Mouse (Mus musculus) heart, postnatal 0 days (tissue): ENCODE results near the gene Pip4k2a. TPM values are rescaled to one million over a fixed set of nuclear protein-coding genes. Genes with fewer than 3 reads are reported as not detected.

ENCODE experiments used
- ATAC-seq: fragments of 200-750 bp; cut with Nextera tagmentation; 2 replicates; pipeline ENCODE4 v1.8.0; 2017; ENCODE audit warnings: low read depth, moderate number of reproducible peaks, moderate library complexity; ENCODE audit not compliant: insufficient read depth
- DNase-seq: peaks from one replicate; pipeline ENCODE4 v3.0.0-alpha.2; 2016; ENCODE audit warnings: low spot score
- H3K27ac ChIP-seq: fragments of 300-500 bp; sonication (generic); 2 replicates; pipeline ENCODE4 v1.5.1; 2014; ENCODE audit warnings: low read depth, mild to moderate bottlenecking
- H3K27me3 ChIP-seq: fragments of 300-500 bp; sonication (generic); 2 replicates; pipeline ENCODE4 v1.6.1; 2014; ENCODE audit warnings: low read length, mixed read lengths; ENCODE audit not compliant: control insufficient read depth, insufficient read depth
- H3K36me3 ChIP-seq: fragments of 300-500 bp; sonication (generic); replicated peaks from 2 replicates; pipeline ENCODE4 v1.6.1; 2014; ENCODE audit warnings: low read length, mixed read lengths; ENCODE audit not compliant: control insufficient read depth, insufficient read depth
- H3K4me1 ChIP-seq: fragments of 300-500 bp; sonication (generic); 2 replicates; pipeline ENCODE4 v1.6.1; 2014; ENCODE audit warnings: antibody characterized with exemption; ENCODE audit not compliant: control insufficient read depth, insufficient read depth
- H3K4me2 ChIP-seq: fragments of 300-500 bp; sonication (generic); 2 replicates; pipeline ENCODE4 v1.6.1; 2014; ENCODE audit warnings: low read depth, mild to moderate bottlenecking, low read length, moderate library complexity
- H3K4me3 ChIP-seq: fragments of 300-500 bp; sonication (generic); 2 replicates; pipeline ENCODE4 v1.5.1; 2014; ENCODE audit warnings: low read depth, low read length
- H3K9ac ChIP-seq: fragments of 300-500 bp; sonication (generic); replicated peaks from 2 replicates; pipeline ENCODE4 v1.6.1; 2014; ENCODE audit warnings: low read depth, low read length, mixed read lengths
- H3K9me3 ChIP-seq: fragments of 300-500 bp; sonication (generic); replicated peaks from 2 replicates; pipeline ENCODE4 v1.6.1; 2016; ENCODE audit warnings: low read length; ENCODE audit not compliant: control insufficient read depth
- CTCF ChIP-seq: IDR thresholded peaks from 2 replicates; pipeline ENCODE4 v1.5.1; 2016; ENCODE audit warnings: antibody characterized with exemption, control low read depth, low read depth
- EP300 ChIP-seq: IDR thresholded peaks from 2 replicates; pipeline ENCODE4 v1.6.1; 2016; ENCODE audit warnings: antibody characterized with exemption, low read depth
- WGBS: fragments of 180-500 bp; shearing (Covaris S2); extraction: QIAGEN DNeasy Blood & Tissue Kit; methylation state at CpG from one replicate; pipeline ENCODE4 v1.1.7; 2014; 5-methylcytosine and 5-hydroxymethylcytosine counted together
- polyA plus RNA-seq: library from polyadenylated mRNA; unstranded; fragments of >200 nt; fragmentation: Nextera tagmentation; extraction: Ambion mirVana; gene quantifications from 2 replicates; pipeline ENCODE4 v1.2.1, GENCODE M21; 2015
- total RNA-seq: library from RNA; depleted of rRNA; stranded (reverse); fragments of >200 nt; gene quantifications from 2 replicates; pipeline ENCODE4 v1.2.3, GENCODE M21; 2014; ENCODE audit warnings: low replicate concordance

Pip4k2a gene
- total and polyA plus RNA-seq, 2 experiments from 2014 or later = 1.3 to 2.7 TPM

- 77% methylated on average over 6 of the region's 6 CpGs for WGBS
- Histone ChIP-seq H3K4me1 (no peaks in the 10 kb centered on the region), H3K4me3 (no peak overlapping the region), H3K9me3 (no peaks in the 10 kb centered on the region), H3K4me2 (no peak overlapping the region), H3K36me3 (no peaks in the 10 kb centered on the region), H3K27ac (no peak overlapping the region), H3K9ac (no peak overlapping the region), H3K27me3 (no peaks in the 10 kb centered on the region)
- DNase-seq (no peak), ATAC-seq (no peak)
- TF ChIP-seq CTCF (no peak), EP300 (no peak)
These were observed 182.5 kb downstream of the Pip4k2a start for GRCm38 (mm10) chr2:18815336-18815965.

GRCm38 (mm10) chr2:18814447-18814804, 183.5 kb downstream of the Pip4k2a start:
- no peak overlapping the region for H3K27ac ChIP-seq
- no peak for ATAC-seq
- no peaks in the 10 kb centered on the region for H3K27me3 ChIP-seq
- no peaks in the 10 kb centered on the region for H3K36me3 ChIP-seq
- H3K9me3 ChIP-seq = no peaks in the 10 kb centered on the region
- WGBS = 38% methylated on average over 5 of the region's 5 CpGs
- DNase-seq = no peak
- no peak overlapping the region for H3K9ac ChIP-seq
- H3K4me1 ChIP-seq = no peaks in the 10 kb centered on the region
- H3K4me2 ChIP-seq = no peak overlapping the region
- TF ChIP-seq EP300 = no peak
- TF ChIP-seq CTCF = no peak
- no peak overlapping the region for H3K4me3 ChIP-seq

- 46% methylated on average over 11 of the region's 11 CpGs for WGBS
- no peak for DNase-seq
- no peaks in the 10 kb centered on the region for H3K4me1 ChIP-seq
These were observed 184.1 kb downstream of the Pip4k2a start for GRCm38 (mm10) chr2:18813683-18814446.

GRCm38 (mm10) chr2:18807961-18808360, 190.0 kb downstream of the Pip4k2a start:
- TF ChIP-seq EP300 = no peak
- no peak for TF ChIP-seq CTCF
- 85% methylated on average over 2 of the region's 2 CpGs for WGBS
- H3K4me3 ChIP-seq = no peak overlapping the region

More at GRCm38 (mm10) chr2:18813683-18814446, 184.1 kb downstream of the Pip4k2a start:
- Histone ChIP-seq H3K4me3 (no peak overlapping the region), H3K36me3 (no peaks in the 10 kb centered on the region), H3K27ac (no peak overlapping the region), H3K27me3 (no peaks in the 10 kb centered on the region), H3K9me3 (no peaks in the 10 kb centered on the region), H3K9ac (no peak overlapping the region), H3K4me2 (no peak overlapping the region)
- ATAC-seq = no peak
- TF ChIP-seq CTCF (no peak), EP300 (no peak)

GRCm38 (mm10) chr2:18801281-18801862, 196.6 kb downstream of the Pip4k2a start:
- ATAC-seq (no peak), DNase-seq (no peak)
- H3K4me1 ChIP-seq = peaks cover 8% of the 10 kb centered on the region; the same call in 1 of the 2 replicates
- H3K4me2 ChIP-seq = peak overlapping the region; percentile 88
- no peak overlapping the region for H3K9ac ChIP-seq
- no peaks in the 10 kb centered on the region for H3K9me3 ChIP-seq
- peaks cover 54% of the 10 kb centered on the region for H3K27me3 ChIP-seq
- TF ChIP-seq EP300 = no peak
- no peak for TF ChIP-seq CTCF
- 16% methylated on average over 19 of the region's 19 CpGs for WGBS
- H3K36me3 ChIP-seq = no peaks in the 10 kb centered on the region
- peak overlapping the region; percentile 53; the same call in 1 of the 2 replicates for H3K4me3 ChIP-seq
- no peak overlapping the region for H3K27ac ChIP-seq

More at GRCm38 (mm10) chr2:18807961-18808360, 190.0 kb downstream of the Pip4k2a start:
- ATAC-seq (no peak), DNase-seq (no peak)
- no peaks in the 10 kb centered on the region for H3K9me3 ChIP-seq
- H3K27me3 ChIP-seq = peaks cover 2% of the 10 kb centered on the region
- no peaks in the 10 kb centered on the region for H3K36me3 ChIP-seq
- H3K9ac ChIP-seq = no peak overlapping the region
- H3K4me1 ChIP-seq = no peaks in the 10 kb centered on the region
- no peak overlapping the region for H3K4me2 ChIP-seq
- H3K27ac ChIP-seq = no peak overlapping the region
